Mouse (Mus musculus) 416B (cell line): ENCODE results near the gene Poc1a.

Source experiments
- DNase-seq: peaks from one replicate; pipeline ENCODE4 v3.0.0; 2011; ENCODE audit warnings: low read depth

The Poc1a gene

GRCm38 (mm10) chr9:106280808-106281544 lies at the start of gene Poc1a:
Gene Poc1a (plus strand): TSS chr9:106281061.
- peak; percentile 98 for DNase-seq

- no peak for DNase-seq
Measured at GRCm38 (mm10) chr9:106231220-106231619, 49.6 kb upstream of the Poc1a start.

- no peak for DNase-seq
Measured at GRCm38 (mm10) chr9:106231816-106232215, 49.0 kb upstream of the Poc1a start.

- DNase-seq, result no peak
Measured at GRCm38 (mm10) chr9:106232956-106233355, 47.9 kb upstream of the Poc1a start.

- no peak for DNase-seq
Measured at GRCm38 (mm10) chr9:106233953-106234352, 46.9 kb upstream of the Poc1a start.

GRCm38 (mm10) chr9:106235194-106235830 lies 45.5 kb upstream of the Poc1a start:
- no peak for DNase-seq

- no peak for DNase-seq
Measured at GRCm38 (mm10) chr9:106236156-106236817, 44.6 kb upstream of the Poc1a start.

- DNase-seq, result no peak
Measured at GRCm38 (mm10) chr9:106236818-106237211, 44.0 kb upstream of the Poc1a start.

GRCm38 (mm10) chr9:106237401-106237800 lies 43.5 kb upstream of the Poc1a start:
- no peak for DNase-seq

GRCm38 (mm10) chr9:106237878-106238277 lies 43.0 kb upstream of the Poc1a start:
- DNase-seq, result no peak

GRCm38 (mm10) chr9:106241541-106242164 lies 39.2 kb upstream of the Poc1a start:
- DNase-seq, result no peak

- peak; percentile 39 for DNase-seq
Measured at GRCm38 (mm10) chr9:106242813-106243488, 37.9 kb upstream of the Poc1a start.

- DNase-seq, result no peak
Measured at GRCm38 (mm10) chr9:106249550-106249949, 31.3 kb upstream of the Poc1a start.

- DNase-seq, result no peak
Measured at GRCm38 (mm10) chr9:106250245-106250644, 30.6 kb upstream of the Poc1a start.

- DNase-seq, result no peak
Measured at GRCm38 (mm10) chr9:106251066-106251465, 29.8 kb upstream of the Poc1a start.

- DNase-seq, result no peak
Measured at GRCm38 (mm10) chr9:106254001-106254400, 26.9 kb upstream of the Poc1a start.

GRCm38 (mm10) chr9:106258412-106258811 lies 22.4 kb upstream of the Poc1a start:
- peak; percentile 71 for DNase-seq

- DNase-seq, result peak; percentile 90
Measured at GRCm38 (mm10) chr9:106258990-106259389, 21.9 kb upstream of the Poc1a start.

- peak; percentile 80 for DNase-seq
Measured at GRCm38 (mm10) chr9:106261058-106261457, 19.8 kb upstream of the Poc1a start.

- no peak for DNase-seq
Measured at GRCm38 (mm10) chr9:106261491-106261890, 19.4 kb upstream of the Poc1a start.

- no peak for DNase-seq
Measured at GRCm38 (mm10) chr9:106262075-106262474, 18.8 kb upstream of the Poc1a start.

- DNase-seq, result no peak
Measured at GRCm38 (mm10) chr9:106263381-106263924, 17.4 kb upstream of the Poc1a start.
